Mouse (Mus musculus) ES-E14 (cell line): ENCODE data around the gene Apex1.

ENCODE experiments used
- CHD2 ChIP-seq: IDR thresholded peaks from 2 replicates; pipeline ENCODE4 v1.6.1; 2014; ENCODE audit warnings: mild to moderate bottlenecking, low read depth, low read length, inconsistent platforms
- MAFK ChIP-seq: IDR thresholded peaks from 2 replicates; pipeline ENCODE4 v1.6.1; 2014; ENCODE audit warnings: mild to moderate bottlenecking, low read depth, low read length, inconsistent platforms; ENCODE audit not compliant: insufficient read depth

- TF ChIP-seq MAFK (no peak), CHD2 (no peak)
These were observed 44.3 kb downstream of the Apex1 start for GRCm38 (mm10) chr14:50969041-50969440.
